Mouse (Mus musculus): ENCODE data around the gene Npc1l1.

- TF ChIP-seq CTCF (IDR thresholded peaks at IDR 0.05; ENCODE audit: low read depth, low read length) (no peak), POLR2A (IDR thresholded peaks at IDR 0.05; ENCODE audit: extremely low read depth, insufficient read depth, low read length) (no peak)
Measured at GRCm38 (mm10) chr11:6244707-6245106, 14.8 kb upstream of the Npc1l1 start.

Data from liver, adult 2 months (tissue).